Mouse (Mus musculus) frontal cortex, adult 2 months (tissue): ENCODE data around the gene Stx4a. TPM values are rescaled to one million over a fixed set of nuclear protein-coding genes. Genes with fewer than 3 reads are reported as not detected.
"Not testable (repeated sequence)": the region's sequence is repeated elsewhere in the genome, so short reads cannot be mapped to it uniquely, and the experiment has no call there.

Source experiments
- DNase-seq, 2 experiments: peaks; one replicate each; pipeline ENCODE4 v3.0.0; 2022; ENCODE audit warnings: low spot score in 1 of 2; ENCODE audit errors: extremely low spot score in 1 of 2
- polyA plus RNA-seq: library from polyadenylated mRNA; depleted of rRNA; stranded (reverse); fragments of >200 nt; gene quantifications from 2 replicates; pipeline ENCODE4 v1.2.3, GENCODE M21; 2012

The Stx4a gene
- polyA plus RNA-seq, 1 experiment, result 121 TPM

- DNase-seq, result no peak
These were observed 42.3 kb downstream of the Stx4a start for GRCm38 (mm10) chr7:127866434-127866833.

GRCm38 (mm10) chr7:127867641-127868040 lies 43.5 kb downstream of the Stx4a start:
- no peak for DNase-seq

- DNase-seq, result peak in 1 of 2 experiments; percentile 58
These were observed 45.2 kb downstream of the Stx4a start for GRCm38 (mm10) chr7:127869149-127869810.

DNA sequence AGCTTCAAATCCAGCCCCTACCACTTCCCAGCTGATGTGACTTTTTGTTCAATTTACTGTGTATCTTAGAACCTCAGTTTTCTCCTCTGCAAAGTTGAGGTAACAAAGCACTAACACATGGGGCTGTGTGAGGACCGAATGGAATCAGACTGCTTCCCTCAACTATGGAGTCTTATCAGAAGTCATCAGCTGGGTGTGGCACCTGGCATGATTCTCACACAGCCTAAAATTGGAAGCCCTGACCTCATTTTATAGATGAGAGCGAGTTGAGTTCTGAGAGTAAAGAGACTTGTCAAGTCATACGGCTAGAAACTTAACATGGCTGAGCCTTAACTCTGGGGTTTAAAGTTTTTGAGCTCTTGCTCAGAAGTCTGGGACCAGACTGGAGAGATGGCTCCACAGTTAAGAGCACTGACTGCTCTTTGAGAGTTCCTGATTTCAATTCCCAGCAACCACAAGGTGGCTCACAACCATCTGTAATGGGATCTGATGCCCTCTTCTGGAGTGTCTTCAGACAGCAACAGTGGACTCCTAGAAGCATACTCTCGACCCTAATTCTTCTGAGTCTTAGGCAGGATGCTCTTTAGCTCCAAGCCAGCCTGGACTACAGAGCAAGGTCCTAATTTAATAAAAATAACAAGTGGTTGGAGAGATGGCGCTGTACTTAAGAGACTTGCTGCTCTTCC lies 46.2 kb downstream of the Stx4a start:
- DNase-seq, result no peak

DNA sequence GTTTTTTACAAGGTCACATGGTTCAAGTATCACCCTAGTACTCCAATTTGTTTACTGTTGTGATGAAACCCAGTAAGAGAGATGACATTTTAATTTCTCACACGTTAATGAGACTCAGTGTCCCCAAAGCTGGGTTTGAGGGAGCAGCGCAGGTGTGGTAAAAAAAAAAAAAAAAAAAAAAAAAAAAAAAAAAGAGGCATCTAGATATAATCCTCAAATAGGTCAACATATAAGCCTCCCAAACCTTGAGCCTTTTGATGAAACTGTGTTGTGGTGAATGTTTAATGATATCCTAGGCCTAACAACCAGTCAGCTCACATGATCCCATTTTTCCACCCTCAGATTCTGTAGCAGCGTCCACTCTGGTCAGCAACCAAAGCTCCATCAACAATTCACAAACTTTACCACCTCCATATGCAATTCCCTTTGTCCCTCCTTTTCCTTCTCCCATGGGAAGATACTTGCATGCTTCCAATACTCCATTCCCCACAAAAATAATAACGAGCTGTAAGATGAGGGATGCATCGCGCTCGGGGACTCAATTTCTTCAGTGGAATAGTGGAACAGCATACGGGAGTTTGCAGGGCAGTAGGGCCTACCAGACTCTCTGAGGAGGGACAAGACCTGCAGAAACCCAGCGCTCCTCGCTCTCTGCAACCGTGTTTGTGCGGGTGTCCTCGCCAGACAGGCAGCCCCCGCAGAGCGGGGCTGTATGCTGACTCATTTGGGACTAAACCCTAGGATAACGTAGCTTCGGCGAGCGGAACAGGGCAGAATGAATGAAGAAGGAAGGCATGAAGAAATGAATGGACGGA lies 50.9 kb downstream of the Stx4a start:
- DNase-seq, result no peak

DNA sequence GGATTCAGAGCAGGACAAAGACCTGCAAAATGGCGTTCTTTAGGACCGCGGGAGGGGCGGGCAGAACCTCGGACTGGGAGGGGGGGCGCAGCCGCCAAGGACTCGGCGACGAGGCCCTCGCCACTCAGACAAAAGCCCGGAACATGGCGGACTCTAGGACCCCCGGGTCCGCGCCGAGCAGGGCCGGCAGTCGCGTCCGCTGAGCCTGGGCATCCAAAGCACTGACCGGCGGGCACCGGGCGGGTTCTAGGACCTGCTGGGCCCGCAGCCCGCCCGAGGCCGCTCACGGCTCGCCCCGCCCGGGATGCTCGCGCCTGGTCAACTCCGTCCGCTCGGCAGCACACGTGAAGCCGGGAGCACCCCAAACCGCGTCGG lies 51.5 kb downstream of the Stx4a start:
- DNase-seq, result peak; percentile 85 to 92

- DNase-seq, result peak in 1 of 2 experiments; percentile 66
These were observed 52.0 kb downstream of the Stx4a start, which contains the start of gene Zfp646 for GRCm38 (mm10) chr7:127876041-127876466. Gene Zfp646 (plus strand): TSS chr7:127876221.

DNA sequence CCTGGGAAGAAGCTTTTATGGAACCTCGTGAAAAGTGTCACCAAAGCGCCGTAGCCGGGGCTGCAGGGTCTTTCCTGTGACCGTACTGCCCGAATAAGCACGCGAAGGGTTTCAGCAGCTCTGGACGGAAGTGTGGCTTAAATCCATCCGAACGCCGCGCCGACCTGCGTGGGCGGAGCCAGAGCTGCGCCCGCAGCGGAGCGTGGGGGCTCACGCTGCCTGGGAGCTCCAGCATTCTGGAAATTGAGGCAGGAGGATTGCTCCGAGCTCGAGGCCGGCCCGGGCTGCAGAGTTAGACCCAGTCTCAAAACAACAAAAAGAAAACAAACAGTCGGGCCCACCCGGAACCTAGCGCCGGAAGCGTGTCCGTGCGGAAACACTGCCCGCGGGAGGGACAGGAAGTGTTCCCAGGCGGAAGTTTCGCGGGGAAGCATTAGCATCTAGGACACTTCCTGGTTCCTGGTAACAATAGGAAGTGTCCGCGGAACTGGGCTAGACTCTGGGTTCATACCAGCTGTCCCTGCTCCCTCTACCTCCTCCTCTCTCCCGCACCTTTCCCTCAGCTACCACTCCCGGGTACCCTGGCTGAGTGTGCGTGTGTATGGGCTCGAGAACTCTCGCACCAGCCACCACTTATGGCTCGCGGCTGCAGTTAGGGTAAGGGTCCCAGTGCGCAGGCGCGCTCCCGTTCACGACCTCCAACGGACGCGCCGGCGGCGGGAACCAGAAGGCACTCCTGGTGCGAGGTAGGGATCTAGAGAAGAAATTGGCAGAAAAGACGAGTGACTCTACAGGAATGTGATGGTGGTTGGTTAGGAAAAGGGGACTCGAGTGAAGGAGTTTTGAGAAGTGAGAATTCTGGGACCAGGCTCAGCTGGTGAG lies 52.6 kb downstream of the Stx4a start, which contains the start of gene Zfp668:
Gene Zfp668 (minus strand): TSS at position 362 of the 882 bp plus-strand sequence.
- DNase-seq, result peak; percentile 78 to 95

DNA sequence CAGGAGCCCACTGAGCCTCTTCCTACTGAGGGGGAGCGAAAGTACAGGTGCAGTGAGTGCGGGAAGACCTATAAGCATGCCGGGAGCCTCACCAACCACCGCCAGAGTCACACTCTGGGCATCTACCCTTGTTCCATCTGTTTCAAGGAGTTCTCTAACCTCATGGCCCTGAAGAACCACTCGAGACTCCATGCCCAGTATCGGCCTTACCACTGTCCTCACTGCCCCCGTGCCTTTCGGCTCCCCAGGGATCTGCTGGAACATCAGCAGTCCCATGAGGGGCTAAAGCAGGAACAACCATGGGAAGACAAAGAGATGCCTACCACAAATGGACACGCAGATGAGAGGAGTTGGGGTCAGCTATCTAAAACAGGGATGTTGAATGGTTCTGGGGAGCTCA lies 55.2 kb downstream of the Stx4a start:
- no peak for DNase-seq

GRCm38 (mm10) chr7:127880431-127880830 lies 56.3 kb downstream of the Stx4a start:
- DNase-seq, result no peak

GRCm38 (mm10) chr7:127885951-127886350 lies 61.9 kb downstream of the Stx4a start:
- peak in 1 of 2 experiments; percentile 35 for DNase-seq

GRCm38 (mm10) chr7:127886551-127886950 lies 62.5 kb downstream of the Stx4a start:
- no peak for DNase-seq

DNA sequence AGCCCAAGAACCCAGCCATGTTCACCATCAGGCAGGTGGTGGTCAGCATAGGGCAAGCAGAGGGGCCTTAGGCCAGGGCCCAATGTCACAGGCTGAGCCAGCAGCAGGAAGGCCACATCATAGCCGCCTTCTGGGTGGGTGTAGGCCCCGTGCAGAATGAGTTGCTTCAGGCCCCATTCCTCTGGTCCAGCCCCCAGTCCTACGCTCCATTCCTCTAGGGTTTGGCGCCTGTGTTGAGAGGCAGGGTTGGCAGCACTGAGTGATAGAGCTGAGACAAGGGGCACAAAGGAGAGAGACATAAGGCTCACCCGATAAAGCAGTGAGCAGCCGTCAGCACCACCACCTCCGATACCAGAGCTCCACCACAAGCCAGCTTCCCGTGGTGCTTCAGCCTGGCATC lies 63.1 kb downstream of the Stx4a start:
- no peak for DNase-seq

DNA sequence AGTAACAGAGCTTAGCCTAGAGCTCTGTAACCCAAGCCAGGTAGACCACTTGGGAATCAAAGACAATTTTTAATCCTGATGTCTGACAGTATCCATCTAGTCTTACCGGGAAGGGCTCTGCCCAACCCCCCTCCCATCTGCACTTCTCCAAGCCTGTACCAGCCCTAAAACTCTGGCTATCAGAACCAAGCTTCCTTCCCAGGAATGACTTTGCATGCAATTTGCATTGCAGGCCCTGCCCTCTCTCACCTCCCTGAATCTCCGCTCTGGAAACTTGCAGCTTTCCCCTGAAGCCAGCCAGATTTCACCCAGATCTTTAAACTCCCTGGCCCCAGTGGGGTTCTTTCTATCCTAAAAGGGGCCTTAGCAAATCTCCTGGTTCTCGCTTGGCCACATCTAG lies 63.7 kb downstream of the Stx4a start:
- no peak for DNase-seq

- DNase-seq, result no peak
These were observed 64.7 kb downstream of the Stx4a start for GRCm38 (mm10) chr7:127888821-127889220.

GRCm38 (mm10) chr7:127890798-127891197 lies 66.7 kb downstream of the Stx4a start, which contains the start of gene Prss53:
Gene Prss53 (minus strand): TSS chr7:127890970.
- DNase-seq, result no peak

GRCm38 (mm10) chr7:127894480-127894879 lies 70.4 kb downstream of the Stx4a start:
- no peak for DNase-seq

DNA sequence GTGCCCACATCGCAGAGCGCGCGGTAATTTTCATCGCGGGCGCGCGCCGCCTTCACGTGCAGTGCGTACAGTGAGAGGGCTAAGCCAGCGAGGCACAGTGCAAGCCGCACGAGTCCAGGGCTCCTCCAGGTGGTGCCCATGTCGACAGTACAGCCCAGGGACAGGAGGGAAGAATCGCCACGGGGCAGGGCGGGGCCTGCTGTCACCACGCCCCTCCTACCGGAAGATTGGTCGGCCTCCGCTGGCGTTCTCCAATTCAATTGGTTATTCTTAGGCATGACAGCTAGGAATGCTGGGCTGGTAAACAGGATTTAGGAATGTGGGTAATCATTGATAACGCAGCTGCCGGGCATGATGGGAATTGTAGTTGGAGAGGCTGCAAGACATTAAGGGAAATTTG lies 71.3 kb downstream of the Stx4a start, which contains the start of the genes Gm21974 and Vkorc1:
Gene Gm21974 (minus strand): TSS at position 13 of the 400 bp plus-strand sequence.
Gene Vkorc1 (minus strand): TSS at position 176 of the 400 bp plus-strand sequence.
- peak; percentile 94 to 96 for DNase-seq

GRCm38 (mm10) chr7:127895891-127896290 lies 71.8 kb downstream of the Stx4a start:
- not testable (repeated sequence) for DNase-seq

- peak in 1 of 2 experiments; percentile 65 for DNase-seq
These were observed 72.3 kb downstream of the Stx4a start for GRCm38 (mm10) chr7:127896384-127896783.
